Mouse (Mus musculus): Measurements from ENCODE around the gene Tbc1d2. TPM values are rescaled to one million over a fixed set of nuclear protein-coding genes. Genes with fewer than 3 reads are reported as not detected.
"Not testable (repeated sequence)": the region's sequence is repeated elsewhere in the genome, so short reads cannot be mapped to it uniquely, and the experiment has no call there.

Gene Tbc1d2
- total and polyA plus RNA-seq, 3 experiments: 0.64 to 1.7 (median 1.4) TPM

DNA sequence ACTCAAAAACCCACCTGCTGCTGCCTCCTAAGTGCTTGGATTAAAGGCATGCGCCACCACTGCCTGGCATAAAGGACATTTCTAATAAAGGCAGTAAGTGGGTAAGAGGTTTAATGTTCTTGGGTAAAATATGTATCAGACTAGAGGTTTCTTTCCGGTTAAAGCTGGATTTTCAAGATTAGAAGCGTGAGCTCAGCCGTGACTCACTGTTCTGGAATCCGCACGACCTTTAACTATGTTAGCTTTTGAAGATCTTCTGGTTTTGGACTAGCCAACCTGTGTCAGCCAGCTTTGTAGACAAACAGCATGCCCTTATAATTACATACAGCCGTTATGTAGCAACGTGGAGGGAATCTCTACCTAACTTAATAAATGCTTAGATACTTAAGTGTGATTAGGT lies 10.1 kb downstream of the Tbc1d2 start:
- no peaks in the 10 kb centered on the region for H3K79me2 ChIP-seq (replicated peaks; ENCODE audit: control insufficient read depth, insufficient read depth, low read length)
- no peak overlapping the region for H3K27ac ChIP-seq
- intact Hi-C loops (cut with DNase I): no loop called here

DNA sequence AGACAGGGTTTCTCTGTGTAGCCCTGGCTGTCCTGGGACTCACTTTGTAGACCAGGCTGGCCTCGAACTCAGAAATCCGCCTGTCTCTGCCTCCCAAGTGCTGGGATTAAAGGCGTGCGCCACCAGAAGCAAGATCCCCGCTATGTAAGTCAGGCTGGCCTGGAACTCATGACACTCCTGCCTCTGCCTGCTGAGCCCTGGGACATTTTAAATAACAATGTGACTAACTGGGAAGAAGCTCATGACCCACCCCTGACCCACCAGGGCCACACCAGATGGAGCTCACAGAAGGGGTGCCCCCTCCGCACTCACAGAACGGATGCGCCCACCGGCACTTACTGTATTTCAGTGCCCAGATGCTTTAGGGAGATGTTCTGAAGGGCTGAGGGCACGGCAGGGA lies 12.8 kb downstream of the Tbc1d2 start:
- H3K4me3 ChIP-seq; DNase-seq; intact Hi-C loops (cut with DNase I); H3K27me3 ChIP-seq (ENCODE audit: control insufficient read depth, insufficient read depth, low read length); H3K36me3 ChIP-seq (ENCODE audit: control insufficient read depth, insufficient read depth, low read length); H3K9ac ChIP-seq (ENCODE audit: low read depth, low read length); H3K4me1 ChIP-seq (ENCODE audit: control insufficient read depth, insufficient read depth, low read length); H3K27ac ChIP-seq; H3K79me2 ChIP-seq (replicated peaks; ENCODE audit: control insufficient read depth, insufficient read depth, low read length): not testable (repeated sequence)
- 91% methylated on average over 10 of the region's 10 CpGs for WGBS

More for the DNA sequence above, 10.1 kb downstream of the Tbc1d2 start:
- TF ChIP-seq CTCF (IDR thresholded peaks at IDR 0.05) (no peak), POLR2A (IDR thresholded peaks at IDR 0.05; ENCODE audit: insufficient read depth, low read depth, low read length) (no peak), EP300 (IDR thresholded peaks at IDR 0.05; ENCODE audit: insufficient read depth, low read depth, low read length) (no peak)
- Histone ChIP-seq H3K9ac (ENCODE audit: low read depth, low read length) (no peak overlapping the region), H3K27me3 (ENCODE audit: control insufficient read depth, insufficient read depth, low read length) (no peaks in the 10 kb centered on the region), H3K36me3 (ENCODE audit: control insufficient read depth, insufficient read depth, low read length) (no peaks in the 10 kb centered on the region), H3K4me1 (ENCODE audit: control insufficient read depth, insufficient read depth, low read length) (peaks cover 9% of the 10 kb centered on the region), H3K4me3 (no peak overlapping the region)
- 51% methylated on average over 8 of the region's 8 CpGs for WGBS
- no peak for DNase-seq

- H3K36me3 ChIP-seq (ENCODE audit: control insufficient read depth, insufficient read depth, low read length): no peaks in the 10 kb centered on the region
- intact Hi-C loops (cut with DNase I): no loop called here
- WGBS: 79% methylated on average over 16 of the region's 16 CpGs
- no peaks in the 10 kb centered on the region for H3K4me1 ChIP-seq (ENCODE audit: control insufficient read depth, insufficient read depth, low read length)
- no peak for DNase-seq
- no peak overlapping the region for H3K9ac ChIP-seq (ENCODE audit: low read depth, low read length)
- H3K27ac ChIP-seq: no peak overlapping the region
- no peak overlapping the region for H3K4me3 ChIP-seq
- TF ChIP-seq EP300 (IDR thresholded peaks at IDR 0.05; ENCODE audit: insufficient read depth, low read depth, low read length) (no peak), POLR2A (IDR thresholded peaks at IDR 0.05; ENCODE audit: insufficient read depth, low read depth, low read length) (no peak), CTCF (IDR thresholded peaks at IDR 0.05) (no peak)
- no peaks in the 10 kb centered on the region for H3K79me2 ChIP-seq (replicated peaks; ENCODE audit: control insufficient read depth, insufficient read depth, low read length)
- H3K27me3 ChIP-seq (ENCODE audit: control insufficient read depth, insufficient read depth, low read length): no peaks in the 10 kb centered on the region
Observed at GRCm38 (mm10) chr4:46635702-46636430, 14.1 kb downstream of the Tbc1d2 start.

- no peak overlapping the region for H3K9ac ChIP-seq (ENCODE audit: low read depth, low read length)
- H3K27ac ChIP-seq: no peak overlapping the region
- no peaks in the 10 kb centered on the region for H3K27me3 ChIP-seq (ENCODE audit: control insufficient read depth, insufficient read depth, low read length)
- H3K4me3 ChIP-seq: no peak overlapping the region
- H3K4me1 ChIP-seq (ENCODE audit: control insufficient read depth, insufficient read depth, low read length): no peaks in the 10 kb centered on the region
- DNase-seq: no peak
- no peaks in the 10 kb centered on the region for H3K36me3 ChIP-seq (ENCODE audit: control insufficient read depth, insufficient read depth, low read length)
- intact Hi-C loops (cut with DNase I): no loop called here
- no peaks in the 10 kb centered on the region for H3K79me2 ChIP-seq (replicated peaks; ENCODE audit: control insufficient read depth, insufficient read depth, low read length)
- no peak for TF ChIP-seq CTCF (IDR thresholded peaks at IDR 0.05)
- no peak for TF ChIP-seq EP300 (IDR thresholded peaks at IDR 0.05; ENCODE audit: insufficient read depth, low read depth, low read length)
- no peak for TF ChIP-seq POLR2A (IDR thresholded peaks at IDR 0.05; ENCODE audit: insufficient read depth, low read depth, low read length)
- WGBS: 70% methylated on average over 6 of the region's 6 CpGs
Observed at GRCm38 (mm10) chr4:46634881-46635280, 15.1 kb downstream of the Tbc1d2 start.

- DNase-seq: not testable (repeated sequence)
Observed at GRCm38 (mm10) chr4:46633565-46633964, 16.4 kb downstream of the Tbc1d2 start.

GRCm38 (mm10) chr4:46632465-46632864 lies 17.5 kb downstream of the Tbc1d2 start:
- no peak for DNase-seq
- H3K4me3 ChIP-seq: no peak overlapping the region
- no peak overlapping the region for H3K27ac ChIP-seq
- no peak overlapping the region for H3K9ac ChIP-seq (ENCODE audit: low read depth, low read length)
- H3K4me1 ChIP-seq (ENCODE audit: control insufficient read depth, insufficient read depth, low read length): no peaks in the 10 kb centered on the region
- WGBS: 53% methylated on average over 2 of the region's 2 CpGs
- H3K27me3 ChIP-seq (ENCODE audit: control insufficient read depth, insufficient read depth, low read length): no peaks in the 10 kb centered on the region
- no peaks in the 10 kb centered on the region for H3K79me2 ChIP-seq (replicated peaks; ENCODE audit: control insufficient read depth, insufficient read depth, low read length)
- intact Hi-C loops (cut with DNase I): no loop called here
- TF ChIP-seq CTCF (IDR thresholded peaks at IDR 0.05): no peak
- TF ChIP-seq EP300 (IDR thresholded peaks at IDR 0.05; ENCODE audit: insufficient read depth, low read depth, low read length): no peak
- TF ChIP-seq POLR2A (IDR thresholded peaks at IDR 0.05; ENCODE audit: insufficient read depth, low read depth, low read length): no peak
- no peaks in the 10 kb centered on the region for H3K36me3 ChIP-seq (ENCODE audit: control insufficient read depth, insufficient read depth, low read length)

More at GRCm38 (mm10) chr4:46633565-46633964, 16.4 kb downstream of the Tbc1d2 start:
- H3K9ac ChIP-seq (ENCODE audit: low read depth, low read length); H3K36me3 ChIP-seq (ENCODE audit: control insufficient read depth, insufficient read depth, low read length); H3K4me3 ChIP-seq; H3K27ac ChIP-seq; intact Hi-C loops (cut with DNase I); H3K79me2 ChIP-seq (replicated peaks; ENCODE audit: control insufficient read depth, insufficient read depth, low read length); H3K27me3 ChIP-seq (ENCODE audit: control insufficient read depth, insufficient read depth, low read length); H3K4me1 ChIP-seq (ENCODE audit: control insufficient read depth, insufficient read depth, low read length): not testable (repeated sequence)
- WGBS: 76% methylated on average over 6 of the region's 6 CpGs
